Mouse (Mus musculus) frontal cortex, postnatal 14 days (tissue): ENCODE data around the gene Fhl2.
"Not testable (repeated sequence)": the region's sequence is repeated elsewhere in the genome, so short reads cannot be mapped to it uniquely, and the experiment has no call there.

Experiments used
- DNase-seq, 2 experiments: peaks; one replicate each; pipeline ENCODE4 v3.0.0; 2022; ENCODE audit warnings: low spot score in 2 of 2

The Fhl2 gene

GRCm38 (mm10) chr1:43192471-43192870 is 4.3 kb downstream of the Fhl2 start:
- DNase-seq, result no peak

- no peak for DNase-seq
These were observed 5.7 kb downstream of the Fhl2 start for GRCm38 (mm10) chr1:43191078-43191477.

- not testable (repeated sequence) for DNase-seq
These were observed 7.9 kb downstream of the Fhl2 start for GRCm38 (mm10) chr1:43188893-43189292.

DNA sequence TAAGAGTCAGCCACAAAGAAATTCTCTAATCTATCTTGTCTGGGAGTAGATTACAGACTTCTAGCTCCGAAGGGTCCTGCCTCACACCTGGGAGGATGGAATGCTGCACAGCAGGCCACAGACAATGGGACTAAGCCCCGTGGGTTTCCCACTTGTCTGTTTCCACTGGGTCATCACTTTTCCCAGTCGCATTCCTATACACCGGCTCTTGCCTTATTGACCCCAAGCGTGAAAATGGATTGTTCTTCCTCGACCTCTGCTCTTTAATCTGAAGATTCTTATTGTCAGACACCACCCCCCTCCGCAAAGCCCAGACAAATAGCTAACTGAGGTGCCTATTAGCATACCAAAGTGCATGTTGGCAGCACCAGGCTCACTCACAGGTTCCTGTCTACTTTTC is 10.4 kb downstream of the Fhl2 start:
- no peak for DNase-seq

DNA sequence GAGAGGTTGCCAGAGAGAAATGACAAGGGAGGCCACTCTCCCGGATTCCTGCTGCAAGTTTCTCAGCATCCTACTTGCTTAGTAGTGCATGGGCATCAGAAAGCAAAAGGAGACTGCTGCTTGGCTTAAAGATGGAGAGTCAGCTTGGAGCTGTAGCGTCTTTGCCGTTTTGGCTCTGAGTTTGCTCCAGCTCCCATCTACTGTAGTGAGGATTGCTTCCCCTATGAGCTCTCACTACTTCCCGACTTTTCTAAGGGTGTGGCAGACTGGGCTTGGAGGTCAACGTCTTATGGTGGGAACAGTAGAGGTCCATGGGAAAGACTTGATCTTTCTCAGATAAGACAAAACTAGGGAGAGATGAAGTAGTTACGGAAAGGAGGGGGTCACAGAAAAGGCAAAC is 15.9 kb downstream of the Fhl2 start:
- DNase-seq, result no peak

- no peak for DNase-seq
These were observed 18.0 kb downstream of the Fhl2 start for GRCm38 (mm10) chr1:43178780-43179179.

- no peak for DNase-seq
These were observed 18.4 kb downstream of the Fhl2 start for GRCm38 (mm10) chr1:43178378-43178777.

GRCm38 (mm10) chr1:43173283-43174226 is 23.2 kb downstream of the Fhl2 start:
- DNase-seq, result no peak

DNA sequence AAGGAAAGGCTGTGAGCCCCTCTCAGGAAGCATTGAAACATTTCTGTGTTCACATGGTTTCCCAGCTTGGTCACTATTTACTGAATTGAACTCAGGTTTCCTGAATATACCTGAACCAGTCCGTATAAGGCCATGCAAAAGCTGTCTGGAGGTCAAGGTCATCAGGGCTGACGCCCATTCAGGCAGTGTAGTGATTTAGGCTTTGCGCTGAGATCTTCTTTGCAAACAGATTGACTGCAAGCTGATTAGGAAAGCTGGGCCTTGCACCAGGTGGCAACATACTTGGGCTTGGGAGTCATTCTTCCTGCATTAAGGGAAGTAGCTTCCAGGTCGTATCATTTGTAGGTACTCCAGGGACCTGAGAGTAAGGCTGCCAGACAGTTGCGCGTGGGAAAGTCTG is 25.0 kb downstream of the Fhl2 start:
- DNase-seq, result no peak

DNA sequence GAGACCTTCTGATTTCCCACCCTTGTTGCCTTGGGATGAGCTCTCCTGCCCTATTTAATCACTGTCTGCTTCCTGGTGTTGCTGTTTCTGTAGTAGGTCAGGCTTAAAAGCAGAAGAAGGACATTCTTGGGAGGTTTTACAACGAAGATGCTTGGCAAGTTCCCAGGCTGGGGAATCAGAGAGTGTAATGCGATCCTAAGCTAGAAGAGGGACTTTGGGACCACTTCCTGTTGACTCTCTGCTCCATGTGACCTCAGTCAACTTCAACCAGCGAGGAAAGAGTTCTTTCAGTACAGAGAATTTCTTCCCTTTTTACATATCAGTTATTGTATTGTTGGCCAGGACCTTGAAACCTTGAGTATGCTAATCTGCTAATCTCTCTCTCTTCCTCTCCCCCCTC is 25.7 kb downstream of the Fhl2 start:
- no peak for DNase-seq

GRCm38 (mm10) chr1:43169661-43170060 is 27.1 kb downstream of the Fhl2 start:
- no peak for DNase-seq

GRCm38 (mm10) chr1:43169227-43169626 is 27.6 kb downstream of the Fhl2 start:
- DNase-seq, result no peak

- DNase-seq, result no peak
These were observed 28.2 kb downstream of the Fhl2 start for GRCm38 (mm10) chr1:43168618-43169017.

GRCm38 (mm10) chr1:43168026-43168425 is 28.8 kb downstream of the Fhl2 start:
- no peak for DNase-seq

DNA sequence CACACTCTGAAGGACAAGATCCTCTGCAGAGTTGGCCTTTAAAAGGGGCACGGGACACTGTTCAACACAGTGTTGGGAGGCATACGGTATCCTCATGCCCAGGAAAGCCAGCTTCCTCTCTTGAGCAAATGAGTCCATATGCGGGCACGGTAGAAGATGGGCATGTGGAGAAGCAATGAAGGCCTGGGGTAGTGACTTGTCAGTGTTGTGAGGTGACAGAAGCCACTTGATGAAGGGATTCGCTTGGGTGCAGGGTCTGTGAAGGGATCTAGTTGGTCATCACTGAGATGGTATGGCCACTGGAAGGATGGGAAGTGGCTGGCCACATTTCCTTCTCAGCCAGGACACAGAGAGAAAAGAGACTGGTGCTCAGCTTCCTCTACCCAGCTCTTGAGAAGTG is 32.2 kb downstream of the Fhl2 start:
- no peak for DNase-seq

GRCm38 (mm10) chr1:43163467-43164418 is 33.0 kb downstream of the Fhl2 start:
- peak; percentile 34 to 59 for DNase-seq

DNA sequence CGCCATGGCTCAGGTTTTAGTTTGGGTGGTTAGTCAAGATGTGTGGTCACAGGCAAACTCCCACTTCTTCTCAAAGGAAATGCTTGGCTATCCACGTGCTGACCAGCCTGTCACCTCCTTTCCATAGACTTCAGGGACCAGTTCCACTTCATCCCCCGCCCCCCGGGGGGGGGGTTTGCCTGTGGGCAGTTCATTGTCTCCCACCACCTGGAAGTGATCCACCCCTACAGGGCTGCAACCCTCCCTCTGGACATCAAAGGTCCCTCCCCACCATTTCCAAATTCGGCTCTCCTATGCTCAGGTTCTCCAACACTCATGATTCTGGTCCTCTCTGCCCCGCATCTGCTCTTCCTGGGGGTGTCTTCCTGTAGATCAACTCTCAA is 33.7 kb downstream of the Fhl2 start:
- DNase-seq, result no peak

GRCm38 (mm10) chr1:43162394-43162793 is 34.4 kb downstream of the Fhl2 start:
- no peak for DNase-seq

DNA sequence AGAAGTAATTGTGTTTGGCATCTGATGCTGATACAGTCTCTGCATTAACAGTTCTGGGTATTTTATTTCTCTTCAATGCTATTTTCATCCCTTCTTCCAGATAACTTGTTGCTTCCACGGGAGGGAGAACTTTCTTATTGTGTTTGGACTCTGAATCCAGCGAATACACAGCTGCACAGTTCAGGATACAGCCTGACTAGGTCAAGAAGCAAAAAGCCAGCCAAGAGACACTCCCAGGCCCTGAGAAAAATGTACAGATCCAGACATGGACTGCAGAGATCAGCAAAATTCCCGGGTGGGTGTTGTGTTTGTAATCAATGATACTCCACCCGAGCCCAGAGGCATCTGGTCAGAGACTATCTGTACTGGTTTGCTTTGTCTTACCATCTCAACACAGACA is 37.4 kb downstream of the Fhl2 start:
- DNase-seq, result no peak

DNA sequence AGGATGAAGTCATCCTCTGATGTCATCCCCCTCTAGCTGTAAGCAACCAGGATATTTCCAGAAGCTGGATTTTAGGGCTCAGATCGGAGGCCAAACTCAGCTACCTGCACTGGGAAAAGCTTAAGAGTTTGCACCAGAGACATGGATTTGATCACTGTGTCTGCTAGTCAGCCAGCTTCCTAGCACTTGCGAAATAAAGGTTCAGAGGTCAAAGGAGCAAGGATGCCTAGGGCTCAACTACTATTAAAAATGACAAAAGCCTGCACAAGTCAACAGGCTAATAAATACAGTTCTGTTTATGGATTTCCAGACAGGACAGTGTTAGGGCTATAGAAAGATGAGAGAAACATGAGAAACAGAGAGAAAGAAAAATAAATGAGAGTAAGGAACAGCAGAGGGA is 38.9 kb downstream of the Fhl2 start:
- DNase-seq, result no peak

GRCm38 (mm10) chr1:43154491-43154890 is 42.3 kb downstream of the Fhl2 start:
- DNase-seq, result no peak

DNA sequence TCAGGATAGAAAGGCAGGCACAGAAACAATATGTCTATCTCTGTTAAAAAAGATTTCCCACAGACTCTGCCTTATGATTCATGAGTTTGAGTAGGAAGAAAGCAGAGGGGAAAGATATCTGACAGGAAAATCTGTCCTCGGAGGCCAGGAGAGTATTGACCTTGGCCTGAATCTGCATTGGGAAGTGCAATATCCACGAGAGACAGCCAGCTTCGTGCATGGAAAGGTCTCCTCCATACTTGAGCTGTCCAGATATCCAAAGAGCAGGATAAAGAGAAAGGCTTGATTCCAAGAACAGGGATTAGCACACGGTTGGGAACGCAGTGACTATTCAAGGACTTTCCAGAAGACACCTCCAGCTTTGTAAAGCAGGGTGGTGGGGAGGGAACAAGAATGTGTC is 43.2 kb downstream of the Fhl2 start:
- DNase-seq, result no peak

DNA sequence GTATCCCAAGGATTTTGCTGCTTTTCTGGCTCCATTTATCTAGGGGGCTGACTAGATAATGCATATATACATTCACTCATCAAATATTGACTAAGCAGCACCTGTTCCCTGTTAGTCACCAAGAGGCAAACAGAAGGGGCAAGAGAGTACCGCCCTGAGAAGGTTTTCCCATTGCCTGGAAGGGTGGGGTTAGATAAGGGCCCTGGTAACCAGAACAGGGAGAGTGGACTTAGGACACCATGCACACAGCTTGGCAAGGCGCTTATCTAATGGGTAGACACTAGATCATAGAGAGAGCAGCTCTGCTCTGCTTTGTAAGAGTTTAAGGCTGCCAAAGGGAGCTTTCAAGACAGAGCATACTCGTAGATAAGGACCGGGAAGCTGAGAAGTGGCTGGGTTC is 44.2 kb downstream of the Fhl2 start:
- DNase-seq, result no peak
